Mouse (Mus musculus) lung, embryonic 14.5 days (tissue): Measurements from ENCODE around the gene Nlgn2. TPM values are rescaled to one million over a fixed set of nuclear protein-coding genes. Genes with fewer than 3 reads are reported as not detected.
A peak's percentile ranks its signal among the peaks of the same experiment; 100 is the strongest.

Experiments used
- ATAC-seq: fragments of 200-750 bp; cut with Nextera tagmentation; 2 replicates; pipeline ENCODE4 v1.8.0; 2017; ENCODE audit warnings: mild to moderate bottlenecking, moderate TSS enrichment, moderate library complexity; ENCODE audit not compliant: insufficient read depth
- DNase-seq: peaks from one replicate; pipeline ENCODE4 v3.0.0-alpha.2; 2015
- H3K27ac ChIP-seq: fragments of 300-500 bp; sonication (generic); 2 replicates; pipeline ENCODE4 v1.5.1; 2014; ENCODE audit warnings: low read depth, mild to moderate bottlenecking, moderate library complexity
- H3K27me3 ChIP-seq: fragments of 300-500 bp; sonication (generic); 2 replicates; pipeline ENCODE4 v1.6.1; 2014; ENCODE audit warnings: low read length, control low read depth; ENCODE audit not compliant: insufficient read depth
- H3K36me3 ChIP-seq: fragments of 300-500 bp; sonication (generic); 2 replicates; pipeline ENCODE4 v1.6.1; 2014; ENCODE audit warnings: control low read depth; ENCODE audit not compliant: insufficient read depth
- H3K4me1 ChIP-seq: fragments of 300-500 bp; sonication (generic); 2 replicates; pipeline ENCODE4 v1.6.1; 2014; ENCODE audit warnings: antibody characterized with exemption, control low read depth; ENCODE audit not compliant: insufficient read depth
- H3K4me2 ChIP-seq: fragments of 300-500 bp; sonication (generic); 2 replicates; pipeline ENCODE4 v1.6.1; 2014; ENCODE audit warnings: mild to moderate bottlenecking
- H3K4me3 ChIP-seq: fragments of 300-500 bp; sonication (generic); 2 replicates; pipeline ENCODE4 v1.5.1; 2014; ENCODE audit warnings: low read depth, low read length
- H3K9ac ChIP-seq: fragments of 300-500 bp; sonication (generic); 2 replicates; pipeline ENCODE4 v1.6.1; 2014
- H3K9me3 ChIP-seq: fragments of 300-500 bp; sonication (generic); 2 replicates; pipeline ENCODE4 v1.6.1; 2016; ENCODE audit warnings: low read depth, low read length, control low read depth
- CTCF ChIP-seq: IDR thresholded peaks from 2 replicates; pipeline ENCODE4 v1.5.1; 2016; ENCODE audit warnings: antibody characterized with exemption, low read depth
- WGBS: fragments of 180-500 bp; shearing (Covaris S2); extraction: QIAGEN DNeasy Blood & Tissue Kit; methylation state at CpG from one replicate; pipeline ENCODE4 v1.1.7; 2014; 5-methylcytosine and 5-hydroxymethylcytosine counted together
- polyA plus RNA-seq: library from polyadenylated mRNA; unstranded; fragments of >200 nt; fragmentation: Nextera tagmentation; extraction: Ambion mirVana; gene quantifications from 2 replicates; pipeline ENCODE4 v1.2.1, GENCODE M21; 2014

Nlgn2 gene
- polyA plus RNA-seq, 1 experiment from 2014 or later = 7.8 TPM

- no peak overlapping the region for H3K27ac ChIP-seq
- H3K9me3 ChIP-seq = no peaks in the 10 kb centered on the region
- no peak for TF ChIP-seq CTCF
- no peak overlapping the region for H3K4me3 ChIP-seq
- no peaks in the 10 kb centered on the region for H3K4me1 ChIP-seq
- H3K9ac ChIP-seq = no peak overlapping the region
- no peaks in the 10 kb centered on the region for H3K36me3 ChIP-seq
- ATAC-seq = no peak
- peaks cover 6% of the 10 kb centered on the region; the same call in 1 of the 2 replicates for H3K27me3 ChIP-seq
- H3K4me2 ChIP-seq = no peak overlapping the region
- no peak for DNase-seq
Observed at GRCm38 (mm10) chr11:69810280-69810679, 27.3 kb downstream of the Nlgn2 start.

DNA sequence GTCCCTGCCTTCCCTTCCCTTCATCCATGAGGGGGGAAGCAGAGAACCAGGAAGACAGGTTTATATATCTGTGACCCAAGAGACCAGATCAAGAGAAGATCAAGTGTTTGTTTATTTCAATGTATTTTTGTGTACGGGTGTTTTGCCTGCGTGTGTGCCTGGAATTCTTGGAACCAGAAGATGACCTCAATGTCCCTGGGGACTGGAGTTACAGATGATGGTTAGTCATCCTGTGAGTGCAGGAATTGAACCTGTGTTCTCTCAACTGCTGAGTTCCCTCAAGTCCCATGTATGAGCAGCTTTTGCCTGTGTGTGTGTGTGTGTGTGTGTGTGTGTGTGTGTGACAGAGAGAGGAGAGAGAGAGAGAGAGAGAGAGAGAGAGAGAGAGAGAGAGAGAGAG, 29.9 kb downstream of the Nlgn2 start:
- no peak overlapping the region for H3K4me2 ChIP-seq
- TF ChIP-seq CTCF = no peak
- H3K36me3 ChIP-seq = no peaks in the 10 kb centered on the region
- peaks cover 18% of the 10 kb centered on the region for H3K4me1 ChIP-seq
- peaks cover 27% of the 10 kb centered on the region for H3K27me3 ChIP-seq
- no peak overlapping the region for H3K4me3 ChIP-seq
- no peak overlapping the region for H3K9ac ChIP-seq
- H3K9me3 ChIP-seq = no peaks in the 10 kb centered on the region
- no peak overlapping the region for H3K27ac ChIP-seq
- no peak for DNase-seq
- no peak for ATAC-seq
- 58% methylated on average over 2 of the region's 2 CpGs for WGBS

DNA sequence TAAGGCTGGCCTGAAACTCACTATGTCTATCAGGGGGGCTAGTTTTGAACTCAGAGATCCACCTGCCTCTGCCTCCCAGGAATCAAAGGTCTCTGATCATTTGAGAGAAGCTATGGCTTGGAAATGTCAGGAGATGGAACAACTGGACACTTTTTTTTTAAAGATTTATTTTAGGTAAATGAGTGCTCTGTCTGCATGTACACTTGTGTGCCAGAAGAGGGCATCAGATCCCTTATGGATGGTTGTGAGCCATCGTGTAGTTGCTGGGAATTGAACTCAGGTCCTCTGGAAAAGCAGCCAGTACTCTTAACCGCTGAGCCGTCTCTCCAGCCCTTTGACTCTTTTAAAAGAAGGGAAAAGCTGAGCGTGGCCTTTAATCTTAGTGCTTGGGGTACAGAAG, 31.2 kb downstream of the Nlgn2 start:
- peak; percentile 36; the same call in 1 of the 2 replicates for TF ChIP-seq CTCF
- 79% methylated on average over 4 of the region's 4 CpGs for WGBS
- Histone ChIP-seq H3K4me1 (peaks cover 25% of the 10 kb centered on the region), H3K9me3 (no peaks in the 10 kb centered on the region), H3K27me3 (peaks cover 39% of the 10 kb centered on the region), H3K36me3 (no peaks in the 10 kb centered on the region), H3K27ac (no peak overlapping the region), H3K4me2 (no peak overlapping the region), H3K4me3 (no peak overlapping the region), H3K9ac (no peak overlapping the region)
- ATAC-seq (no peak), DNase-seq (no peak)

GRCm38 (mm10) chr11:69804972-69805909, 32.3 kb downstream of the Nlgn2 start, which contains the start of gene Tmem102:
Gene Tmem102 (minus strand): TSS chr11:69805624.
- H3K4me1 ChIP-seq = peaks cover 30% of the 10 kb centered on the region
- H3K27me3 ChIP-seq = peaks cover 43% of the 10 kb centered on the region
- DNase-seq (peak; percentile 39), ATAC-seq (no peak)
- no peaks in the 10 kb centered on the region for H3K9me3 ChIP-seq
- H3K4me3 ChIP-seq = peak within 1 kb of the TSS; percentile 52
- TF ChIP-seq CTCF = no peak
- no peaks in the 10 kb centered on the region for H3K36me3 ChIP-seq
- WGBS = 9% methylated on average over 29 of the region's 29 CpGs
- H3K9ac ChIP-seq = peak within 1 kb of the TSS; percentile 54
- no peak within 1 kb of the TSS for H3K27ac ChIP-seq
- peak within 1 kb of the TSS; percentile 97 for H3K4me2 ChIP-seq

GRCm38 (mm10) chr11:69804652-69804940, 33.0 kb downstream of the Nlgn2 start:
- H3K27ac ChIP-seq = no peak overlapping the region
- WGBS = 11% methylated on average over 12 of the region's 12 CpGs
- H3K9ac ChIP-seq = peak overlapping the region; percentile 54
- H3K9me3 ChIP-seq = no peaks in the 10 kb centered on the region
- H3K4me3 ChIP-seq = peak overlapping the region; percentile 52
- no peaks in the 10 kb centered on the region for H3K36me3 ChIP-seq
- DNase-seq (peak; percentile 34), ATAC-seq (no peak)
- peaks cover 32% of the 10 kb centered on the region for H3K4me1 ChIP-seq
- peaks cover 45% of the 10 kb centered on the region for H3K27me3 ChIP-seq
- no peak for TF ChIP-seq CTCF
- H3K4me2 ChIP-seq = peak overlapping the region; percentile 97

DNA sequence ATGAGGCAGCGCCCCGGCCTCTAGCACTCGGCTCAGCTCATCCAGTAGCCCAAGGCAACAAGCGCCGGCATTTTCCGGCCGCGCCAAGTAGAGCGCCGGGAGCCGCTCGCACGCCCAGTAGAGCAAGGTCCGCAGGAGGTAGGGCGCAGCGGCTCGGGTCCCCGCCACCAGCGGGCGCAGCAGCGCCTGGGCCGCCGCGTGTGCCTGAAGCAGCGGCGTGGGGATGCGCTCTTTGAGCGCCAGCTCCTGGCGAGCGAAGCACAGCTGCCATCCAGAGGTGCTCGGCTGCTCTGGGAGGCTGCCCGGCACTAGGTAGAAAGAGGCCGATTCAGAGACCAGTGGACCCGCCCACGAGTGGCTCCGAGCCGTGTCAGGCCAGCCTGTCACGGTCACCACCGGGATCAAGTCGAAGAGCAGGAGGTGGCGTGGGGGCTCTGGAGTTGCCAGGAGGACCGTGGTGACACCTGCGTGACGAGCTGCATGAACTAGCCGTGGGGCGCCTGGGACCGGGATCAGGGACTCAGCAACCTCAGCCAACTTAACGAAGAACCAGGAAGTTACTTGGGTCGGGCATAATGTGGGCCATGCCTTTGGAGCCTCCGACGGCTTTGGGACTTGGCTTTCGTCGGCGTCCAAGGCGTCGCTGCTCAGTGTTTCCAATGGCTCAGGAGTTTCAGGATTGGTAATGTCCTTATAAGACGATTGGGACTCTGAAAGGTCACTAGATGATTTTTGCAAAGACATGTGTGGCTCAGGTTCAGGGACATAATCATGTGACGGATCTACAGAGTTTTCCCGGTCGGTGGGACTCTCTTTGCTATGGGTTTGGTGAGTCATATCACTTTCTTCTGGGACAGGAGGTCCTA, 33.6 kb downstream of the Nlgn2 start:
- Histone ChIP-seq H3K9ac (peak overlapping the region; percentile 54), H3K27me3 (peaks cover 45% of the 10 kb centered on the region), H3K4me3 (peak overlapping the region; percentile 52), H3K9me3 (no peaks in the 10 kb centered on the region), H3K36me3 (no peaks in the 10 kb centered on the region), H3K27ac (0 out of 2 replicates have a peak overlapping the region, but pooled peaks have one; percentile 6), H3K4me2 (peak overlapping the region; percentile 97), H3K4me1 (peaks cover 38% of the 10 kb centered on the region)
- TF ChIP-seq CTCF = peak; percentile 51
- DNase-seq (peak; percentile 88), ATAC-seq (peak; percentile 62)
- WGBS = 2% methylated on average over 60 of the region's 60 CpGs

DNA sequence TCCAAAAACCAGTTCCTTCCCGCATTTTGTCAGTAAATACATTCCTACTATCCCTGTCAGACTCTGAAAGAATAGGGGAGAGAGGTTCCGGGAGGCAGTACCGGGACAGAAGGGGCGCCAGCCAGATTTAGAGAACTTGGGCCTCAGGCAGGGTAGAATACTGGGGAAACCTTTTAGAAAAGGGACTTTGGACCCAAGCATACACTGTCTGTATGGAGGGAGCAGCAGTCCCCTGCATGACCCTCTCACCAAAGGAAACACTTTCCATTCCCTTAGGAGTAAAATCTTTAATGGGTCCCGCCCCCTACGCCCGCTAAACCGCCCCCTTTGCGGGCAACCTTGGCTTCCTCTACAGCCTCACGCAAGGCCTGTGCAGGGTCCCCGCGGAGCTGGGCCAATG, 34.3 kb downstream of the Nlgn2 start:
- peak overlapping the region; percentile 97 for H3K4me2 ChIP-seq
- WGBS = 3% methylated on average over 12 of the region's 12 CpGs
- H3K4me3 ChIP-seq = peak overlapping the region; percentile 52
- DNase-seq (no peak), ATAC-seq (peak; percentile 8; the same call in 1 of the 2 replicates)
- H3K4me1 ChIP-seq = peaks cover 40% of the 10 kb centered on the region
- no peak for TF ChIP-seq CTCF
- H3K9me3 ChIP-seq = no peaks in the 10 kb centered on the region
- H3K36me3 ChIP-seq = no peaks in the 10 kb centered on the region
- peak overlapping the region; percentile 54 for H3K9ac ChIP-seq
- 0 out of 2 replicates have a peak overlapping the region, but pooled peaks have one; percentile 12 for H3K27ac ChIP-seq
- peaks cover 45% of the 10 kb centered on the region for H3K27me3 ChIP-seq
